Mouse (Mus musculus) liver, postnatal 0 days (tissue): ENCODE data around the gene Pick1.

ENCODE experiments used
- CTCF ChIP-seq: sonication (generic); IDR thresholded peaks from 2 replicates; pipeline ENCODE4 v1.5.1; 2016; ENCODE audit warnings: antibody characterized with exemption, low read depth
- EP300 ChIP-seq: IDR thresholded peaks from 2 replicates; pipeline ENCODE4 v1.6.1; 2016; ENCODE audit warnings: antibody characterized with exemption, low read depth, mild to moderate bottlenecking

GRCm38 (mm10) chr15:79242574-79243233 is 13.7 kb downstream of the Pick1 start:
- TF ChIP-seq CTCF, result no peak
- no peak for TF ChIP-seq EP300
